Mouse (Mus musculus) T-cell, adult 2 months (primary cell): Measurements from ENCODE around the gene 1190005I06Rik.

Experiments used
- DNase-seq: peaks from one replicate; pipeline ENCODE4 v3.0.0; 2022; ENCODE audit warnings: low spot score

Gene 1190005I06Rik

GRCm38 (mm10) chr8:120620441-120620840, 27.0 kb downstream of the 1190005I06Rik start:
- no peak for DNase-seq

DNA sequence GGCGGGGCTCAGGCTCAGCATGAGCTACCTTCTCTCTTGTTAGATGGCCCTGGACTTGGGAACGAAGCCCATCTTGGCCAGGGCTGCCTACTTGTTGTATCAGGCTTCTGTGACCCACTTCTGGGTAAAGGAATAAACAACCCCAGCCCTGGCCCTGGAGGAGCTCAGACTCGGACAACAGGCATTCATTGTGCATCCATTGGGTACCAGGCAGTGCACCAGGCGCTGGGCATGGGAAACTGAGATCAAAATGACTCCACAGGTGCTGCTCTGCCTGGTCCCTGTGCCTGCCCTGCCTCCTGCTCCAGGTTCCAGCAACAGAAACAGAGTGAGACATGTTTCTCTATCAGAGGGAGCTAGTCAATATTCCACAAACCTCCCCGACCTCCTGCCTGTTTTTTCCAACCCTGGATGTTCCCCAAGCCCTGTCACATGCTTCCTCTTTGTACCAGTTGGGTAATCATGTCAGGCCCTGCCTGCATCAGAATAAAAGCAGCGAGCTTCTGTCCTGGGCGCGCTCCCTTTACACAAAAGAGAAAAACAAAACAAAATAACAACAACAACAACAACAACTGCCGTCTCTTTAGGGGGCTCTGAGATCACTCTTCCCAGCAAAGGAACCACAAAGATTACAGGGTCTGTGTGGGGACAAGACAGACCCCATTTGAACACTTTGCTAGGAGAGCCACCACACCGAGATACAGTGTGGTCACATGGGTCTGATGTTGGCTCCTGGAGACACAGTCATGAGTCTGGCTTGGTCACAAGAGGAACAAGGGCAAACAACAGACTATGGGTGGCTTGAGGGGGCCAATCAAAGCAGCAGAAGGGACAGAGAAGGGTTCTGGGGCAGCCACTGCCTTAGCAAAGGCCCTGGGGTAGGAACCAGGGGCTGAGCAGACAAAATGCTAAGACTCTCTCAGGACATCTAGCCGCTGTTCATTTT, 27.9 kb downstream of the 1190005I06Rik start:
- DNase-seq: no peak

DNA sequence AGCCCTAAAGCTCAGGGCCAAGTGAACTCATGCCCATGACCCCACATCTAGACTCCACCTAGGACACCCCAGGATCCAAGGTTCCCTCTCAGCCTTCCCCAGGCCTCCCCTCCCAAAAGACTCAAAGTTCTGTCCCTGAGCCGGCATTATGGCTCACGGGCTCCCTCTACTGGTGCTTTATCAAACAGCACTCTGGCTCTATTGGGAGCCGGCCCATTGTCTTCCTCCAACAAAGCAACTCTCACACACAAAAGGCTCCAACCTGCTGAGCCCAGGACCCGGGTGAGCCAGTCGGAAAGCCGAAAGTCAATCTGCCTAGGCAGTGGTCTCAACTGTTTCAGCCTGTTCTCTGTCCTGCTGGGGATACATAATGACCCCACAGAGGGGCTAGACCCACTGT, 29.3 kb downstream of the 1190005I06Rik start:
- DNase-seq: peak; percentile 49

GRCm38 (mm10) chr8:120616663-120617626, 30.5 kb downstream of the 1190005I06Rik start:
- DNase-seq: no peak

GRCm38 (mm10) chr8:120614491-120614890, 32.9 kb downstream of the 1190005I06Rik start:
- no peak for DNase-seq

GRCm38 (mm10) chr8:120610824-120611223, 36.6 kb downstream of the 1190005I06Rik start:
- no peak for DNase-seq

DNA sequence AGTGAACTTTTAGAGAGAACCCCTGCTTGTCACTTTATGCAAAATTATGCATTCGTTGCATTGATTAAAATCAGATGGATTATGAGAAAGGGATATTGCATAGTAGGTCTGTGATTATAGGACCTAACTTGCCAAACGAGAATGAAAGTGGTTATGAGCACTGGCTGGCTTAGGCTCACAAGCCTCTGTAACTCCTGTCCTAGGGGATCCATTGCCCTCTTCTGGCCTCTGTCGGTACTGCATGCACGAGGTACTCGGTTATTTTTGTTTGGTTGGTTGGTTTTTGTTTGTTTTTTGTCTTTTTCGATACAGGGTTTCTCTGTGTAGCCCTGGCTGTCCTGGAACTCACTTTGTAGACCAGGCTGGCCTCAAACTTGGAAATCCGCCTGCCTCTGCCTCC, 39.5 kb downstream of the 1190005I06Rik start:
- peak; percentile 59 for DNase-seq

- DNase-seq: no peak
Observed at GRCm38 (mm10) chr8:120607460-120607859, 40.0 kb downstream of the 1190005I06Rik start.

DNA sequence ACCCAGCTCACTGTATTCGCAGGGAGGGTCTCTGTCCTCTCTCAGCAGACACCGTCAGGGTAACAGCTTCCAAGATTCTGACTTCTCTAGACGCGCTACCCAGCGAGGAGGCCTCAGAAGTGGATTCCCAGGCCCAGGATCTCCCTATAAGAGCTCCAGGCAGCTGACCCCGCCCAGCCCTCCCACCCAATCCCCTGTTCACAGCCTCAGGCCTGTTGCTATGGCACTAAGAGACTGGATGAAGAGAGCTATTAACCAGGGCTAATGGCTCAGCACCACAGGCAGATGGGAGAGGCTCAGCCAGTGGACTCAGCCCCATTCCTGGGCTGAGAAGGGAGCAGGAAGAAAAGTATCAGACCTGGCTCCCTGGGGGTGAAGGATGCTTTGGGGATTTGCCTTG, 44.8 kb downstream of the 1190005I06Rik start:
- no peak for DNase-seq

- DNase-seq: peak; percentile 68
Observed at GRCm38 (mm10) chr8:120599504-120599903, 47.9 kb downstream of the 1190005I06Rik start.

GRCm38 (mm10) chr8:120598579-120598978, 48.9 kb downstream of the 1190005I06Rik start:
- no peak for DNase-seq

GRCm38 (mm10) chr8:120595963-120596362, 51.5 kb downstream of the 1190005I06Rik start:
- DNase-seq: peak; percentile 47

- peak; percentile 33 for DNase-seq
Observed at GRCm38 (mm10) chr8:120594571-120594970, 52.9 kb downstream of the 1190005I06Rik start.

GRCm38 (mm10) chr8:120591587-120592292, 55.7 kb downstream of the 1190005I06Rik start:
- DNase-seq: no peak

DNA sequence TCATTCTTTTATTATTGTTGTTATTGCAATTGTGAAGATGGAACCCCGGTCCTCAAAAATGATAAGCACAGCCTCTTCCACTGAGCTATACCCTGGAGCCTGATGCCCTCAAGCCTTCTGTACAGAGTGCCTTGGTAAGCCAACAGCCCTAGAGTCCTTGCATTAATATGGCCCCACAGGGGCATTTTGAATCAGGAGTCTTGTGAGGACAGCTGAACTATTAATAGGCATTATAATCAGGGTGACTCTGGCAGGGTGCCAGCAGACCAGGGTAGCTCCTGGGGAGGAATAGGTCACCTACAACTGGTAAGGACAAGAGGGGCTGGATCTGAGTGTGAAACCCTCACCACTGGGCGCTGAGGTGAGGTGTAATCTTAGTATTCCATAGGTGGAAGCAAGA, 57.5 kb downstream of the 1190005I06Rik start:
- no peak for DNase-seq

- DNase-seq: peak; percentile 99
Observed at GRCm38 (mm10) chr8:120588908-120589771, 58.3 kb downstream of the 1190005I06Rik start, which contains the start of gene Gins2. Gene Gins2, minus strand, starts transcription at chr8:120589304.

DNA sequence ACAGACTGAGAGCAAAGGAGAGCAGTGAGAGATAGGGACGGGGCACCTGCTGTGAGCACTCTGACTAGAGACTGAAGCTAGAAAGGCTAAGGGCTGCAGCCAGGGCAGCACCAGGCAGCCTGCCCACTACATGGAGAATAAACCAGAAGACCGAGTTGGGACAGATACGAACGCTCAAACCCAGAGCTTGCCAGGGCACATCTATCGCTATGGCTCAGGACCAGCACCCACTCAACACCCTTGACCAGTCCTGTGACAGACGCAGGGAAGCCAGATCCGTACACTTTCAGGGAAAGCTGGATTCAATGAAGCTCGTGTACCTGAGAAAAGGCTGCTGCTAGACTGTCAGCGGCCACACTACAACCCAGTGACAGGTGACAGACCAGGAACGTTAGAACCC, 61.9 kb downstream of the 1190005I06Rik start:
- no peak for DNase-seq

- DNase-seq: no peak
Observed at GRCm38 (mm10) chr8:120581811-120582210, 65.6 kb downstream of the 1190005I06Rik start.

DNA sequence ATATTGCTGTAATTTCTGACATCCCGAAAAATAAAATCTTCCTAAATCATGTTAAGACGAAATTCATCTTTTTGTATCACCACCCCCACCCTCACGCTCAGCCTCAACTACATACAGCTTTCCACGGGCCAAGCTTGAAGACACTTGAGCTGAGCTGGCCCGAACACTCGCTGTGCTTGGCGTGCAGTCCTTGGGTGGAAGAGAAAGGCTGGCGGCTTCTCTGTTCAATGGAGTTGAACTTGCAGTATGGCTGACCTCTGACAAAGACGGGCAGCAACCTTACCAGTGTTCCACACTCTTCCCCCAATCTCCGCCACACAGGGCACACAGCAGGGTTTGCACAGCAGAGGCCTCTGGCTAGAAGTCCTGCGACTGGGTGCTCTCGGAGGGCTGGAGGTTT, 66.1 kb downstream of the 1190005I06Rik start:
- DNase-seq: no peak

DNA sequence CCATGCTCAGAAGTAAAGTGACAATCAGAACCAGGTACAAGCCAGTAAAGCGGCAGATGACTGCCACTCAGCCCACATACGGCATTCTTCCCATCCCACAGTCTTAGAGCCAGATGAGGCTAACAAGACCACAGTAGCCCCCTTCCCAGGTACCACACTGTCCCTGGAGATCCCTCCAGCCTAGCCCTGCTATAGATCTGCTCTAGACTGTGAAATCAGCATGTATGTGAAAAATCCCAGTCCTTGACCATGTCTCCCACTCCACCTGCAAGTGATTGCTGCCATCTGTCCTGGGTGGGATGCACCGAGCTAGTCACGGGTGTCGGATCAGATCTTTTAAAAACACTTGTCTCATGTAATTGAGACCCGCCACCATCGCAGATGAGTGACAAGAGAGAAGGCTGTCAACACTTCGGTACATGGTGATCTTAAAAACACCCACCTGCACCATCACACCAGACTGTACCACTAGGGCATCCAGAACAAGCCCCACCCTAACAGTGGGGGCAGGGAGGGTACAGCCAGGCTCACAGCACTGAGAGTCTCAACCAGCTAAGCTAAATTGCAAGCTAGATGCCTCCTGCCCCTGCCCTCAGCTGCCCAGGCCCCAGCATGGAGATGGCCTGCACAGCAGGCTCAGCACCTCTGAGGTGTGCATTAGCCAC, 67.0 kb downstream of the 1190005I06Rik start:
- no peak for DNase-seq
